Mouse (Mus musculus) adipocyte (in vitro differentiated cells): Measurements from ENCODE around the gene Romo1.
"Not testable (repeated sequence)": the region's sequence is repeated elsewhere in the genome, so short reads cannot be mapped to it uniquely, and the experiment has no call there.

Experiments
- DNase-seq: peaks from one replicate; pipeline ENCODE4 v3.0.0-alpha.2; 2016; ENCODE audit warnings: low spot score

Gene Romo1

GRCm38 (mm10) chr2:156143953-156144724, at the start of gene Romo1, which contains the start of gene Nfs1:
Gene Romo1 (plus strand): TSS chr2:156144039.
Gene Nfs1 (minus strand): TSS chr2:156144186.
- DNase-seq = peak; percentile 90

- peak; percentile 62 for DNase-seq
These were observed 33.0 kb upstream of the Romo1 start for GRCm38 (mm10) chr2:156110627-156111357.

GRCm38 (mm10) chr2:156111358-156112079, 32.3 kb upstream of the Romo1 start, which contains the start of the genes Cpne1 and Rbm12:
Gene Cpne1 (minus strand): TSS chr2:156111965.
Gene Rbm12 (minus strand): TSS chr2:156111978.
- peak; percentile 92 for DNase-seq

- not testable (repeated sequence) for DNase-seq
These were observed 31.8 kb upstream of the Romo1 start for GRCm38 (mm10) chr2:156112080-156112423.

GRCm38 (mm10) chr2:156119566-156119965, 24.3 kb upstream of the Romo1 start:
- no peak for DNase-seq

GRCm38 (mm10) chr2:156123731-156124130, 20.1 kb upstream of the Romo1 start:
- DNase-seq = no peak

- no peak for DNase-seq
These were observed 16.8 kb upstream of the Romo1 start, which contains the start of gene Gm28036 for GRCm38 (mm10) chr2:156126992-156127391. Gene Gm28036 (minus strand): TSS chr2:156127092.

GRCm38 (mm10) chr2:156134161-156134560, 9.7 kb upstream of the Romo1 start:
- no peak for DNase-seq

GRCm38 (mm10) chr2:156135695-156136094, 8.1 kb upstream of the Romo1 start:
- DNase-seq = no peak

GRCm38 (mm10) chr2:156142820-156143219, 1.0 kb upstream of the Romo1 start:
- DNase-seq = no peak

- peak; percentile 53 for DNase-seq
These were observed 472 bp upstream of the Romo1 start for GRCm38 (mm10) chr2:156143367-156143766.

GRCm38 (mm10) chr2:156145486-156146130, 1.8 kb downstream of the Romo1 start:
- DNase-seq = peak; percentile 38

GRCm38 (mm10) chr2:156146272-156146989, 2.6 kb downstream of the Romo1 start:
- DNase-seq = peak; percentile 42

- peak; percentile 81 for DNase-seq
These were observed 3.6 kb downstream of the Romo1 start for GRCm38 (mm10) chr2:156147316-156147915.

- peak; percentile 47 for DNase-seq
These were observed 7.7 kb downstream of the Romo1 start for GRCm38 (mm10) chr2:156151538-156151937.

- no peak for DNase-seq
These were observed 21.6 kb downstream of the Romo1 start for GRCm38 (mm10) chr2:156165478-156165877.

- no peak for DNase-seq
These were observed 22.7 kb downstream of the Romo1 start for GRCm38 (mm10) chr2:156166557-156166956.

- DNase-seq = no peak
These were observed 33.2 kb downstream of the Romo1 start for GRCm38 (mm10) chr2:156177079-156177478.

GRCm38 (mm10) chr2:156177651-156178050, 33.8 kb downstream of the Romo1 start:
- peak; percentile 55 for DNase-seq

- peak; percentile 77 for DNase-seq
These were observed 35.4 kb downstream of the Romo1 start for GRCm38 (mm10) chr2:156179046-156179795.
